Mouse (Mus musculus) liver, embryonic 14.5 days (tissue): ENCODE measurements at regions not wholly inside any gene's neighbourhood (a gene's known extent, or its start where the extent isn't known, plus 50 kb on each side); places are given as distances from the start of the nearest gene placed in this dataset.

ENCODE experiments used
- ATAC-seq: fragments of 200-750 bp; cut with Nextera tagmentation; 2 replicates; pipeline ENCODE4 v1.8.0; 2017; ENCODE audit warnings: moderate number of reproducible peaks, mild to moderate bottlenecking, moderate library complexity; ENCODE audit not compliant: insufficient read depth
- DNase-seq, 3 experiments: peaks; one replicate each; pipeline ENCODE4 v3.0.0-alpha.2; 2012 to 2013; ENCODE audit warnings: low read depth in 3 of 3, low spot score in 3 of 3
- H3K27ac ChIP-seq: fragments of 300-500 bp; sonication (generic); 2 replicates; pipeline ENCODE4 v1.5.1; 2014; ENCODE audit warnings: moderate library complexity, mild to moderate bottlenecking, control low read depth, inconsistent platforms
- H3K27me3 ChIP-seq: fragments of 300-500 bp; sonication (generic); 2 replicates; pipeline ENCODE4 v1.6.1; 2014; ENCODE audit warnings: mild to moderate bottlenecking, low read length, moderate library complexity; ENCODE audit not compliant: control insufficient read depth, insufficient read depth
- H3K36me3 ChIP-seq: fragments of 300-500 bp; sonication (generic); replicated peaks from 2 replicates; pipeline ENCODE4 v1.6.1; 2014; ENCODE audit warnings: low read depth; ENCODE audit not compliant: control insufficient read depth, insufficient read depth
- H3K4me1 ChIP-seq, 2 experiments: fragments of 200-500 bp in 1 of 2; fragments of 300-500 bp in 1 of 2; sonication (generic) in 1 of 2; replicated peaks; 2 replicates each; pipeline ENCODE4 v1.6.1; 2012 to 2014; ENCODE audit warnings: antibody characterized with exemption in 1 of 2, inconsistent platforms in 1 of 2, low read length in 1 of 2; ENCODE audit not compliant: control insufficient read depth in 2 of 2, insufficient read depth in 2 of 2
- H3K4me2 ChIP-seq: fragments of 300-500 bp; sonication (generic); 2 replicates; pipeline ENCODE4 v1.6.1; 2014; ENCODE audit warnings: low read depth, mild to moderate bottlenecking, control low read depth, moderate library complexity
- H3K4me3 ChIP-seq, 2 experiments: fragments of 200-500 bp in 1 of 2; fragments of 300-500 bp in 1 of 2; sonication (generic) in 1 of 2; 2 replicates each; pipeline ENCODE4 v1.5.1; 2012 to 2014; ENCODE audit warnings: low read depth in 2 of 2, low read length in 2 of 2, mild to moderate bottlenecking in 2 of 2, control low read depth in 1 of 2, inconsistent platforms in 1 of 2, moderate library complexity in 1 of 2; ENCODE audit not compliant: insufficient read depth in 1 of 2
- H3K9ac ChIP-seq: fragments of 300-500 bp; sonication (generic); replicated peaks from 2 replicates; pipeline ENCODE4 v1.6.1; 2014; ENCODE audit warnings: mild to moderate bottlenecking, control low read depth, moderate library complexity
- H3K9me3 ChIP-seq: fragments of 300-500 bp; sonication (generic); 2 replicates; pipeline ENCODE4 v1.6.1; 2016; ENCODE audit warnings: low read length, mixed read lengths; ENCODE audit not compliant: control insufficient read depth
- CTCF ChIP-seq: IDR thresholded peaks from 2 replicates; pipeline ENCODE4 v1.5.1; 2016; ENCODE audit warnings: antibody characterized with exemption, low read depth, control low read depth
- EP300 ChIP-seq: IDR thresholded peaks from 2 replicates; pipeline ENCODE4 v1.6.1; 2016; ENCODE audit warnings: antibody characterized with exemption, low read depth
- WGBS: fragments of 180-500 bp; shearing (Covaris S2); extraction: QIAGEN DNeasy Blood & Tissue Kit; methylation state at CpG from one replicate; pipeline ENCODE4 v1.1.7; 2014; ENCODE audit not compliant: insufficient replicate concordance; 5-methylcytosine and 5-hydroxymethylcytosine counted together

DNA sequence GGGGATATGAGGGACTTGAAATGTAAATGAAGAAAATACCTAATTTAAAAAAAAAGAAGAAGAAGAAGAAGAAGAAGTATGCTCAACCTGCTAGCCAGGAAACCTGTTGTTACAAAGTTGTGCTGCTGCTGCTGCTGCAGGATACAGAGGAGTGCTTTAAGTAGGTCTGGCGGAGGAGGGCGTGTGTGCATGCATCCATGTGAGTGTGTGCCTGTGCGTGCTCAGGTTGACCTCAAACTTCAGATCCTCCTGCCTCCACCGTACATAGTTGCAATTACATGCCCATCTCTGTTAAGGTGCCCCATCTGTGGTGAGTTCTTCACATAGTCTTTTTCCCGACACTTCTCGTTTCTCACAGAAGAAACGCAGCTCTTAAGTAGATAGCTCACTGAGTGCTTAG lies 2513.4 kb upstream of the 5930422O12Rik start:
- WGBS = 55% methylated on average over 7 of the region's 7 CpGs
- no peak for DNase-seq
- H3K4me1 ChIP-seq = no peaks in the 10 kb centered on the region
- no peak overlapping the region for H3K4me3 ChIP-seq
- no peak overlapping the region for H3K4me2 ChIP-seq
- no peak overlapping the region for H3K27ac ChIP-seq
- no peaks in the 10 kb centered on the region for H3K9me3 ChIP-seq
- ATAC-seq = no peak
- no peaks in the 10 kb centered on the region for H3K27me3 ChIP-seq
- TF ChIP-seq EP300 (no peak), CTCF (no peak)
- no peaks in the 10 kb centered on the region for H3K36me3 ChIP-seq
- H3K9ac ChIP-seq = no peak overlapping the region

DNA sequence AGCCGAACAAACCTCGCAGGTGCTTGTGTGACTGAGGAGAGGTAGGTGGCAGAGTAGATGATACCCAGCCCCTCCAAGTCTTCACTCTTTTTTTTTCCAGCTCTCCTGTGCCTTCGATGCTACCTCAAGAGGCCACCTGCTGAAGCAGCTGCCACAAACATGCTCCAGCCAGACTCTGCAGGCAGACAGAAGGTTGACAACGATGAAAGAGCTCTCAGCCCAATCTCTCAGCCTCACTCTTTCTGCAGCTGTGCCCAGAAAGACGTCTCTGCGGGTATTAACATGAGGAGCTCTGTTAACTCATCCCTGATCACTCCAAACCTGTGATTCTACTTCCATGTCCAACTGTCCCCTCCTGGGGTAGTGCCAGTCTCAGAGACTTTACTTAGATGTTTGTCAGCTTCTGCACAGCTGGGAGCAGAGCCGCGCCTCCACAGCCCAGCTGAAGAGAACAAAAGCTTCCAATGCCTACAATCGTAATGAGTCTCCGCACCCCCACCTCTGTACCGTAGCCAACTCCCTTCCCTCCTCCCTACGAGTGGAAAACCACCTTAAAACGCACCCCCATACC lies 2512.8 kb upstream of the 5930422O12Rik start:
- H3K9ac ChIP-seq = no peak overlapping the region
- H3K27ac ChIP-seq = no peak overlapping the region
- TF ChIP-seq CTCF = no peak
- no peak for TF ChIP-seq EP300
- peak overlapping the region; percentile 37 for H3K4me2 ChIP-seq
- WGBS = 11% methylated on average over 13 of the region's 13 CpGs
- no peaks in the 10 kb centered on the region for H3K27me3 ChIP-seq
- ATAC-seq (no peak), DNase-seq (no peak)
- H3K36me3 ChIP-seq = no peaks in the 10 kb centered on the region
- no peaks in the 10 kb centered on the region for H3K4me1 ChIP-seq
- peak overlapping the region; percentile 12 to 27; a peak in 1 of 4 replicates for H3K4me3 ChIP-seq
- H3K9me3 ChIP-seq = no peaks in the 10 kb centered on the region

DNA sequence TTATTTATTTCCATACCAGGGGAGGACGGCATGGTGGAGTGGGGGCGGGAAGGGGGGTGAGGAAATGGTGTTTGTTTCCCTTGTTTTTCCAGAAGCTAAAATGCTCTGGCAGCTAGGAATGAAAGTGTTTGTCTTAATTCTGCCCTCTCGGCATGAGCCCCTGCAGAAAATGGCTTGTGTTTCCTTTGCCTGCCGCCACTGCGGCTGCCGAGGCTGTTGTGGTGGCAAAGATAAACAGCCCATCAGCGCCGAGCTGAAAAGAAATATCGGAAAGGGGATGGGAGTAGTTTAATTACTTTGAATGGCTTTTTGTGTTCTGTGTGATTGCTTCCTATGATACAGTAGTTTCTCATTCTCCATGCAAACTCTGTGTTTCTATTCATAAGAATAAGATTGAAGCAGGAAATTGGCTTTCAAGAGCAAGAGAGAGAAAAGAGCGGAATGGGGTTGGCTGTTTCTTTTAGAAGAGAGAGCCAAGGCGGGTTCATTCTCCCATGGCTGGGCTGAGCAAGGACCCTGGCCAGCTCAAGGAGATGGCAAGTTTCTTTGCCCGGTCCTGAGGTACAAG lies 2512.2 kb upstream of the 5930422O12Rik start:
- H3K9ac ChIP-seq = no peak overlapping the region
- H3K4me3 ChIP-seq = peak overlapping the region; percentile 12 to 27; a peak in 2 of 4 replicates
- TF ChIP-seq EP300 (no peak), CTCF (no peak)
- H3K27ac ChIP-seq = no peak overlapping the region
- ATAC-seq = no peak
- no peaks in the 10 kb centered on the region for H3K36me3 ChIP-seq
- H3K27me3 ChIP-seq = no peaks in the 10 kb centered on the region
- peak overlapping the region; percentile 37 for H3K4me2 ChIP-seq
- no peak for DNase-seq
- H3K4me1 ChIP-seq = no peaks in the 10 kb centered on the region
- WGBS = 6% methylated on average over 12 of the region's 12 CpGs
- H3K9me3 ChIP-seq = no peaks in the 10 kb centered on the region

DNA sequence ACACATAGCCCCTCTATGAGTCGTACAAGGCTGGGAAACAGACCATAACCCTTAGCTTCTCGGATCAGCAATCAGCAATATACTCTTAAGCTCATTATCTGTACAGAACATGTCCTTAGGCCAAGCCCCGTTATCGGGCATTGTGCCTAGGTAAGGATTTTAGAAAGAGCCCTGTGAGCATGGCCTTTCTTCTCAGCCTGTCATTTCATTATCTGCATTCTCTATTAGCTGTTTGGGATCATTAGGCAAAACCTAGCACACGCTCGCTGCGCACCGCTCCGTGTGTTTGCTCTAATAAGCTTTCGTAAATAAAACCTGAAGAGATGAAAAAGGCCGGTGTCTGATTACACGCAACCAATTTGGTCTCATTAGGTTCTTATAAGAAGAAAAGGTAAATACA lies 2507.1 kb upstream of the 5930422O12Rik start:
- Histone ChIP-seq H3K27ac (no peak overlapping the region), H3K4me3 (no peak overlapping the region), H3K36me3 (no peaks in the 10 kb centered on the region), H3K9ac (no peak overlapping the region), H3K9me3 (no peaks in the 10 kb centered on the region), H3K4me2 (no peak overlapping the region), H3K4me1 (no peaks in the 10 kb centered on the region), H3K27me3 (no peaks in the 10 kb centered on the region)
- 72% methylated on average over 12 of the region's 12 CpGs for WGBS
- DNase-seq (no peak), ATAC-seq (no peak)
- TF ChIP-seq EP300 (no peak), CTCF (no peak)

DNA sequence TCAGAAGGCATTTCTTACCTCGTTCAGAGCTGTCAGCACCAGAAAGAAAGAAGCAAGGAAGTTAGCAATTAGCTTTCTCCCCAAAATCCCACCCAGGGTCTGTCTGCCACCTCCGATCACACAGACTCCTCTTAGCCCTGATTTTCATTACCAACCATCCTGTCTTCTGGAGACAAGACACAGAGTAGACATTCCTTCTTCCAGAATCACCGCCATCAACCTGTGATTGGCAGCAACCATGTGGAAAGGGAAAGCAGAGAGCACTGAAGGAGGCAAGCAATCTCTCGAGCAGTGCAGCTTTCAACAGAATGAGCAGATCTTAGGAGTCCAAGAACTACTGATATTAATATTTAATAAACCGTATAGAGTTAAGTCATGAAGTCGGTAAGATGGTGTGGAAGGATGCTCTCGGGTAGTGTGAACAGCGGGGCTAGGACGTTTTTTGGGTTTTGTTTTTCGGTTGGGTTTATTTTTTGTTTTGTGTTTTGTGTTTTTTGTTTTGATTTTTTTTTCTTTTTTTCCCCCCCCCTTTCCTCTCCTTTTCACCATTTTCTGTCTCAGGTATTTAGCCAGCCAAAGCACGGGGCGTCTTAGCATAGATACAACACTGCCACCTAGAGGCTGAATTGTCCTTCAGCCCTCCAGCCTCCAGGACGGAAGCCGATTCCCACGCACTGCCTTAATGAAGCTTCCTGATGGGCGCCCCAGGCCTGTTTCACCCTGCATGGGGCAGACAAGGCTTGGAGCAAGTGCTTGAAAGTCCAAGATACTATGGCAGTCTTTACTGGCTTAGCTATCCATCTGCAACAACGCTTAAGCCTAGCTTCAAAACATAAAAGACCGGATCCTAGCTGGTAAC lies 2505.0 kb upstream of the 5930422O12Rik start:
- Histone ChIP-seq H3K4me3 (no peak overlapping the region), H3K27me3 (no peaks in the 10 kb centered on the region), H3K4me2 (no peak overlapping the region), H3K36me3 (no peaks in the 10 kb centered on the region), H3K4me1 (no peaks in the 10 kb centered on the region), H3K9ac (no peak overlapping the region), H3K27ac (no peak overlapping the region), H3K9me3 (no peaks in the 10 kb centered on the region)
- TF ChIP-seq CTCF (peak; percentile 75), EP300 (no peak)
- DNase-seq = peak in 1 of 3 experiments; percentile 1
- no peak for ATAC-seq
- 31% methylated on average over 18 of the region's 18 CpGs for WGBS
